ENCODE assay signal across 10 mouse cellular contexts in genomic region chr19:48391551-48391950, GRCm38 (mm10).
DNase-seq lines count a peak whose midpoint lies in the region; ATAC-seq lines count a peak whose summit lies in the region.
"Had no signal": no experiment of that assay in that cellular context is flagged by ENCODE, and none has a peak within 500 bp of the region (broad histone marks: within the 10 kb centered on the region; RNA-seq: fewer than 3 reads in every experiment).

No protein-coding gene starts in this region.

- H3K27me3 ChIP-seq in forebrain, embryonic 12.5 days: peaks cover 3% of the 10 kb centered on the region; the same call in 1 of the 2 replicates
- no peaks in the 10 kb centered on the region for H3K27me3 ChIP-seq in forebrain, embryonic 15.5 days
- H3K27me3 ChIP-seq in limb, embryonic 11.5 days (ENCODE audit: control insufficient read depth, insufficient read depth, low read length): no peaks in the 10 kb centered on the region
- no peaks in the 10 kb centered on the region for H3K27me3 ChIP-seq in limb, embryonic 10.5 days (ENCODE audit: low read depth, poor library complexity, severe bottlenecking)
- H3K27me3 ChIP-seq: neural tube, embryonic 12.5 days; stomach, embryonic 15.5 days had no signal

- ATAC-seq in forebrain, embryonic 12.5 days (ENCODE audit: low FRiP score): peak; percentile 77; the same call in 1 of the 2 replicates
- ATAC-seq in forebrain, embryonic 15.5 days (replicated peaks): no peak
- no peak for ATAC-seq in limb, embryonic 11.5 days (ENCODE audit: insufficient number of reproducible peaks, low FRiP score, low TSS enrichment, low read depth)
- ATAC-seq in CD4-positive, CD25-positive, alpha-beta regulatory T cell, adult 4 months: no peak
- ATAC-seq in megakaryocyte progenitor cell, adult 5-6 weeks (replicated peaks; ENCODE audit: poor library complexity): no peak

- peak; percentile 33 for DNase-seq in limb, embryonic 11.5 days (ENCODE audit: low spot score)
- DNase-seq in limb, embryonic 10.5 days (ENCODE audit: low spot score): no peak
- peak; percentile 10 for DNase-seq in forelimb bud, embryonic 11.5 days (ENCODE audit: low read depth, low spot score)
- DNase-seq in right cerebral cortex, adult 2 months (ENCODE audit: low spot score in 2 of 2): peak; percentile 73 to 78

- H3K4me3 ChIP-seq in forebrain, embryonic 12.5 days (replicated peaks): no peak overlapping the region
- no peak overlapping the region for H3K4me3 ChIP-seq in forebrain, embryonic 15.5 days
- no peak overlapping the region for H3K4me3 ChIP-seq in limb, embryonic 11.5 days (ENCODE audit: low read depth, low read length)
- H3K4me3 ChIP-seq in limb, embryonic 10.5 days: no peak overlapping the region
- H3K4me3 ChIP-seq: neural tube, embryonic 12.5 days; stomach, embryonic 15.5 days had no signal

- no peaks in the 10 kb centered on the region for H3K9me3 ChIP-seq in forebrain, embryonic 12.5 days
- no peaks in the 10 kb centered on the region for H3K9me3 ChIP-seq in forebrain, embryonic 15.5 days
- no peaks in the 10 kb centered on the region for H3K9me3 ChIP-seq in limb, embryonic 11.5 days (ENCODE audit: control insufficient read depth, low read length)
- H3K9me3 ChIP-seq in limb, embryonic 10.5 days (replicated peaks): no peaks in the 10 kb centered on the region
- H3K9me3 ChIP-seq: neural tube, embryonic 12.5 days; stomach, embryonic 15.5 days had no signal

- H3K4me1 ChIP-seq in forebrain, embryonic 12.5 days: no peaks in the 10 kb centered on the region
- H3K4me1 ChIP-seq in forebrain, embryonic 15.5 days: no peaks in the 10 kb centered on the region
- H3K4me1 ChIP-seq in limb, embryonic 11.5 days (ENCODE audit: control insufficient read depth, insufficient read depth, low read length): no peaks in the 10 kb centered on the region
- no peaks in the 10 kb centered on the region for H3K4me1 ChIP-seq in limb, embryonic 10.5 days
- H3K4me1 ChIP-seq: neural tube, embryonic 12.5 days; stomach, embryonic 15.5 days had no signal

- H3K4me2 ChIP-seq in forebrain, embryonic 12.5 days: no peak overlapping the region
- H3K4me2 ChIP-seq in forebrain, embryonic 15.5 days (replicated peaks): no peak overlapping the region
- H3K4me2 ChIP-seq in limb, embryonic 11.5 days (ENCODE audit: low read depth, severe bottlenecking): no peak overlapping the region
- H3K4me2 ChIP-seq: neural tube, embryonic 12.5 days; stomach, embryonic 15.5 days had no signal

- H3K9ac ChIP-seq in forebrain, embryonic 12.5 days: no peak overlapping the region
- no peak overlapping the region for H3K9ac ChIP-seq in forebrain, embryonic 15.5 days (replicated peaks)
- no peak overlapping the region for H3K9ac ChIP-seq in limb, embryonic 11.5 days (ENCODE audit: low read length)
- H3K9ac ChIP-seq: neural tube, embryonic 12.5 days; stomach, embryonic 15.5 days had no signal

- no peak overlapping the region for H3K27ac ChIP-seq in forebrain, embryonic 12.5 days
- no peak overlapping the region for H3K27ac ChIP-seq in forebrain, embryonic 15.5 days (replicated peaks)
- no peak overlapping the region for H3K27ac ChIP-seq in limb, embryonic 11.5 days (replicated peaks; ENCODE audit: low read depth, low read length)
- H3K27ac ChIP-seq in limb, embryonic 10.5 days: no peak overlapping the region
- H3K27ac ChIP-seq: neural tube, embryonic 12.5 days; stomach, embryonic 15.5 days had no signal

- WGBS in forebrain, embryonic 12.5 days: 76% methylated on average over 1 of the region's 1 CpGs
- WGBS in forebrain, embryonic 15.5 days: 31% methylated on average over 1 of the region's 1 CpGs
- WGBS in limb, embryonic 11.5 days: 79% methylated on average over 1 of the region's 1 CpGs
- WGBS in limb, embryonic 10.5 days: 76% methylated on average over 1 of the region's 1 CpGs

- H3K36me3 ChIP-seq in forebrain, embryonic 12.5 days (replicated peaks): no peaks in the 10 kb centered on the region
- H3K36me3 ChIP-seq in forebrain, embryonic 15.5 days: no peaks in the 10 kb centered on the region
- no peaks in the 10 kb centered on the region for H3K36me3 ChIP-seq in limb, embryonic 11.5 days (ENCODE audit: control insufficient read depth, insufficient read depth, low read length)
- H3K36me3 ChIP-seq in limb, embryonic 10.5 days: no peaks in the 10 kb centered on the region
- H3K36me3 ChIP-seq: neural tube, embryonic 12.5 days; stomach, embryonic 15.5 days had no signal
